Mouse (Mus musculus) v-Abl transformed pro-B cells (cell line): Measurements from ENCODE around the gene Rhpn2.

ENCODE experiments used
- in situ Hi-C, 2 experiments: fragments of 400-800 bp; cut with MboI; formaldehyde crosslinking; loops; one replicate each; pipeline ENCODE4 v1.15.1; 2025; ENCODE audit not compliant: unreplicated experiment in 2 of 2

Gene Rhpn2

DNA sequence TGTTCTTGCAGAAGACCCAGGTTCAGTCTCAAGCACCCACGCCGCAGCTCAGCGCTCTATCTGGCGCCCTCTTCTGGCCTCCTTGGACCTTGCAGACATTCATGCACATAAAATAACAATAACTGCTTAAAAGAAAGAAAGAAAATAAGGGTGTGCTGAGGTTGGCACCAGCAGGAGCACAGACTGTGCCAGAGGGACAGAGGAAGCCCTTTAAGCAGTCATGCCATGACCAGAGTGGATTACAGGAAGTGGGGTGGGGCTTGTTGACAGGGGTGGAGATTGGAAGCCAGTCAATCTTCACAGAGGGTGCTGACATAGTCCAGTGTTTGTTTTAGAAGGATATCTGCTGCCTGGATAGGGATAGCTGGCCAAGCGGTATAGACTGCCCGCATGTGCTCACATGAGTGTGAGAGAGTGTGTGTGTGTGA lies 52.6 kb downstream of the Rhpn2 start:
- in situ Hi-C loops, result no loop called here

DNA sequence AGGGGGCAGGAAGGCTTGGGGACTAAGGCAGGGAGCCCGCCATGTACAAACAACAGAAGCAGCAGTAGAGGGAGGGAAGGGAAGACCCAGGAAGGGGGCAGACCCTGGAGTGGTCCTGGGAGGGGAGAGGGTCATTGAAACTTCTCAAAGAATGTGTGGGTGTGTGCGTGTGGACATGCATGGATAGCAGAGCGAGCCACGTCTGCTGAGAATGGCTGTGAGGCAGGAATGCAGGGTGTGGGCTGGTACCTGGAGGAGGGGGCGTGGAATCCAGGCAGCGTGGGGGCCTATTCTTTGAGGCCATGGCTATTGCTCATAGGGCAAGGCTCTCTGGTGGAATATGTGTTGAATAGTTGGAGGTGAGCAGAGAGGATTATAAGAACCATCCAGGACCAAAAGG lies 54.7 kb downstream of the Rhpn2 start:
- in situ Hi-C loops, result no loop called here

DNA sequence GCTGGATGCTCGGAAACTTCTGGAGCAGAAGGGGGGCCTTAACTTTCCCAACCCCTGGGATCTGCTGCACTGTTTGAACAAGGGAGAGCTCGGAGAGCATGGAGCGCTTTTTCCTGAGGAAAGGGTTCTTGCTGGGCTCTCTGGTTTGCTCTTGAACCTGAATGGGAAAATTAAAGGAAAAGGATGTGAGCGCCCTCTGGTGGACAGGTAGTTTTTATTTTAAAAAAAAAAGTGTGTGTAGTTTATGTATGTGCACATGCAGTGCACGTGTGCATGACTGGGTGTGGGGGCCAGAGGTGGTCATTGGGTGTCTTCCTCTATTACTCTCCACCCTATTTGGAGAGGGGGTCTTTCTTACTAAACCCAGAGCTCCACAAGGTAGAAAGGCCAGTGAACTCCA lies 59.0 kb downstream of the Rhpn2 start:
- in situ Hi-C loops, result loop anchor here (10.0 kb wide), 4 partner anchors 152 to 988 kb away; partner anchors contain the start of gene Nudt19 (in 1 of the 2)

DNA sequence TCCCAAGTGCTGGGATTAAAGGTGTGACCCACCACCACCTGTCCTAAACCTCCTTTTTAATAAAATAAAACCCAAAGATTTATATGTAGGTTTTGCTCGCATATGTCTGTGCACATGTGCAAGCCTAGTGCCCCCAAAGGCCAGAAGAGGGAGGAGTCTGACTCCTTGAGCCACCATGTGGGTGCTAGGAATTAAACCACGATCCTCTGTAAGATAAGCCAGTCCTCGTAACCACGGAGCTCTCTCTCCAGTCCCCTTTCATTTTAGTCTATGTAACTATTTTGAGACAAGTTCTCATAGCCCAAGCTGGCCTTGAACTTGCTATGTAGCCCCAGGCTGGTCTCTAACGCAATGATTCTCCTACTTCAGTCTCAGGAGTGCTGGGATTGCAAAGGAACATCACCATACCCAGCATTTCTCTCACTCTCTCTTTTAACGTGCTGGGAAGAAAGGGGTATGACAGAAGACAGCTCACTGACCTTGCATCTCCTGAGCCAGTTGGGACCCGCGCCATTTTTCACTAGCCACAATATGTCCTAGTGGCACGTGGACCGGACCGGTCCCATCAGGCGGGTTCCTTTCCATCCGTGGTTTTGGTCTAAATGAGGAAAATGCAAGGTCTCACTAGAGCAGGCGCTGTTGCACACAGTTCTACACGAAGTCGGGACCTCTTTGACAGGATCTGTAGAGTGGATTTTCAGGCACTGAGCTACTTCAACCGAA lies 61.9 kb downstream of the Rhpn2 start:
- in situ Hi-C loops, result loop anchor here (5.0 to 10.0 kb wide), 5 partner anchors 59 to 991 kb away; partner anchors contain the start of gene Nudt19 (in 1 of the 2)

DNA sequence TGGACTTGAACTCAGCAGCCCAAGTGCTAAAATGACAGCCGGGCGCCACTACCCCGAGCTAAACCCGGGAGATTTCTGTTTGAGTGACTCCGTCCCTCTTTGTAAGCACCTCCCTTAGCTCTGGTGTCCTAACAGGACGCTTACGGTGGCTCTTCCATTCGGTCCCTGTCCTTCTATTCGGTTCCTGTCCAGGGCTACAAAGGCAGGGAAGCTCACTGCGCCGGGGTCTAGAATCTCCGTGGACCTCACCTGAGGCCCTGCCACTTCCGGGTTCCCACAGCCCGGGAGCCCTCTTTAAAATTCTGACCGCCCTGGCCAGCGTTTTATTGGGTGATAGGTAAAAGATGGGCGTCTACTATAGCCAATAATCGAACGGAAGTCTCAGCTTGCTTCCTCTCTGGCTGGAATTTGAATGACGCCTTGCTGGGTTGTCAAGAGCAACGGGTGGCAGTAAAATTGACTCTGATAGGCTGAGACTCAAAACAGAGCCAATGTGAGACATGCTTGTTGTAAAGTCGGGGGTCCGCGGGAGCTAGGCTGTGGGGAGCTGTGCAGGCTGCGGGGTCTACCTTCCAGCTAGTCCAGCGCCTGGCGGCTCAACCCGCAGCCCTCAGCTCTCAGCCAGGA lies 62.7 kb downstream of the Rhpn2 start, which contains the start of the genes Faap24 and Cep89:
Gene Faap24 (minus strand): TSS at position 295 of the 627 bp plus-strand sequence.
Gene Cep89 (plus strand): TSS at position 494 of the 627 bp plus-strand sequence.
- in situ Hi-C loops, result loop anchor here (5.0 to 10.0 kb wide), 5 partner anchors 59 to 992 kb away; partner anchors contain the start of gene Nudt19 (in 1 of the 2)

DNA sequence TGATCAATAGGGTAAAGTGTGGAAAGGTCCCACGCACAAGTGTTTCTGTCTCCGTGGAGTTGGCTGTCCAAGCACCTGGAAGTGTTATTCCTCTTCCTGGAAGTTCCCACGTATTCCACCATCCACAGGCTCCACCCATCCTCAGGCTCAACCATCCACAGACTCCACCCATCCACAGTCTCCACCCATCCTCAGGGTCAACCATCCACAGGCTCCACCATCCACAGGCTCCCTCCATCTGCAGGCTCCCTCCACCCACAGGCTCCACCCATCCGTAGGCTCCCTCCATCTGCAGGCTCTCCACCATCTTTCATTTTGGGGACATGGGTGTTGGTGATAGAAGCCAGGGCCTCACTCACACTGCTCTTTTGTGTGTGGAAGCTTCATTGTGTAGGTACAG lies 67.2 kb downstream of the Rhpn2 start:
- in situ Hi-C loops, result loop anchor here in 1 of 2 experiments (5.0 kb wide), 1 partner anchor 46 kb away; the partner anchor contains the start of gene Slc7a9

DNA sequence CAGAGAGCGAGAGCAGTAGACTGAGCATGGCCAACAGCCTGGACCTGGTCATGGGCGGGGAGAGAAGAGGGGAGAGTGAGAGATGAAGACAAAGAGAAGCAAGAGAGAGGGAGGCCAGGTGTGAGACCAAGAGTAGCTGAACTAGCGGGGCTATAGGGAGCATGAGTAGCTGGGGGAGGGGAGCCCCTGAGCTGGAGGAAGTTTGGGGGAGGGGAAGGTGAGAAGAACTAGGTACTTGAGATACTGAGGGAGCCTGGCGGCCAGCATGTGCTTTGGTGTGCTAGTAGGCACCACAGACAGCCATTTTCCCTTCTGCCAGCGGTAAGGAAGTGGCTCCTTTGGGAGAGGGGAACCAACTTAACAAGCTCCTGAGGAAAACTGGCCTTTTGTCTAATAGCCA lies 81.3 kb downstream of the Rhpn2 start:
- in situ Hi-C loops, result no loop called here

DNA sequence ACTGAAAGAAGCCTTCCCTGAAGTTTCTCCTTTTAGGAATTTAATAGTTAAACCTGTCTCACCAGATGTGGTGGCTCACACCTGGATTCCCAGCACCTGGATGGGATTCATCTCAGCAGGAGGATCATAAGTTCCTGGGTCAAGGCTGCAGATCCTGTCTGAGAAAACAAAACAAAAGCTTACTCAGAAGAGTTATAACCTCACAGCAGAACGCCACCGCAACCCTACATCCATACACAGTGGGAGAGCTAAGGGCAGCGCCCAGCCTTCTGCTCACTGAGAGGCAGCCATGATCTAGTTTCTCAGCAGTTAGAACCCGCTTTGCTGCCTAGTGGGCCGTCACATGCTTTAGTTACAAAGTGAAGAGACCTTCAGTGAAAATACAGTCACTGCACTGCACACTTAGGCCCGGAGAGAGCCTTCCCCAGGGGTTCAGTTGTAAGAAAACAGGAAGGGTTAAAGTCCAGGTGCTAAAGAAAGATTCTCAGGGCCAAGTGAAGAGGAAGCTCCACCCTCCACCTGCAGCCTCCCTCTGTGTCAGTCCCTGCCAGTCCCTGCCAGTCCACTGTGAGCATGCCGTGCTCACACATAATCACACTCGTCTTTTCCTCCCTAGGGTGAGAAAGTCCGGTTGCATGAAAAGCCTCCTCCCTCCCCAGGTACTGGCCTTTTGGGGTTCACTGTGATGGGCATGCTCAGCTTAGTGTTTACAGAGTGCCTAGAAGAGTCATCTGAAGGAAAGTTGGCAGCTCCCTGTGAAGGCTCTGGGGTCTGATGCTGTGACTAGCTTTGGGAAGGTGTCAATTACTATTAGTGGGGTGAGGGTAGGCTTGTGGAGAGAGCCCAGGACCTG lies 82.1 kb downstream of the Rhpn2 start:
- in situ Hi-C loops, result no loop called here

DNA sequence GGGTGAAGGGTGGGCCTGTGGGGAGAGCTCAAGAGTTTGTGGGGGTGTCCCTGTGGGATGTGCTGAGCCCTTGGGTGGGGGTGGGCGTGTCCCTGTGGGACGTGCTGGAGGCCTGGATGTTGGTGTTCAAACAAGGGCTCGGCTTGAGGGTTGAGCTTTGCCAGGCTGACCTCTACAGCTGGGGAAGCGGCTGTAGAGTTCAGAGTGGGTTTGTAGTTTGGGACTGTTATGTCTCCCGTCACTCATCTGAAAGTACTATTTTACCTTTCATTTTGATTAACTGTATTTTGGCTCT lies 82.6 kb downstream of the Rhpn2 start:
- in situ Hi-C loops, result no loop called here

DNA sequence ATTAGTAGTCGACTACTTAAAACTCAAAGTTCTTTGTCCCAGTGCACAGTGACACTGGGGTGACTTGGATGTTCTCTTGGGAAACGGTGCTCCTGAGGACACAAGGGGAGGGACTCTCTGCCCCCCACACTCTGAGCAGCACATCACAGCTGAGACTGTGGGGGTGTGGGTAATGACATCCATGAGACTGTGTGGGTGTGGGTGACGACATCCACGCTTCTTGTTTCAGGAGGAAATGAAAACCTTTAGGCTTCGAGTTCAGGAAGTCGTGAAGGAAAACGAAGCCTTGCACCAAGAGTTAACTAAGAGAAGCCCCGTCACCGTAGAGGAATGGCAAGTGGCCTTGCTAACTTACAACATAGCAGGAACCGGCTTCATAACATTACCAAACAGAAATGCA lies 89.1 kb downstream of the Rhpn2 start:
- in situ Hi-C loops, result no loop called here

DNA sequence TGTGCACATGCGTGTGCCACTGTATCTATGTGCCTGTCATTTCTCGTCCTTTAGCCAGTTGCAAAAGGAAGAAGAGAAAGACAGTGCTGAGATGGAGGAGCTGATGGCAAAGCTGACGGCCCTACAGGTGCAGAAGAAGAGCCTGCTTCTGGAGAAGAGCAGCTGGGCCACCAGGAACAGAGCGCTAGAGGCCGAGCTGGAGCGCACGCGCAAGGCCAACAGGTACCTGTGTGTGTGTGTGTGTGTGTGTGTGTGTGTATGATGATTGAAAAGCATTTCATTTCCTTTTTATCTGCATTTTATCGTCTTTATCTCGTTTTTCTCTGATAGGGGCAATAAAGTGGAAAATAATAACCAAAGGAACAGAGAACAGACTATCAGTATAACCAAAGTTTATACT lies 94.2 kb downstream of the Rhpn2 start:
- in situ Hi-C loops, result no loop called here

DNA sequence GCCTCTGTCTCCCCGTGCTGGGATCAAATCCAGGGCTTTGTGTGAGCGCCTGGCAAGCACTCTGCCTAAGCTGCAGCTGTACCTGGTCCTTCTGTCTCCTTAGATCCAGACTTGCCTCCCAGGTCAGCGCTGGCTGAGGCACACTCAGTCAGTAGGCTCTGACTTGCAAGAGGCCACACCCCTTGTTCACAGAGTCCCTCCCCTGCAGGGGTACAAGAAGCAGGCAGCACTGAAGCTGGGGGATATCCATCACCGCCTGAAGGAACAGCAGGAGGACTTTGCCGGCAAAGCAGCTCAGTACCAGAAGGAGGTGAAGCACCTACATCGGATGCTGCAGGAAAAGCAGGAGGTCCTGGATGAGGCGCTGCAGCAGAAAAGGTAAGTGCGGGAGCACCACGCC lies 101.3 kb downstream of the Rhpn2 start:
- in situ Hi-C loops, result no loop called here
